ENCODE assay signal across 11 mouse cellular contexts in the genomic region with DNA sequence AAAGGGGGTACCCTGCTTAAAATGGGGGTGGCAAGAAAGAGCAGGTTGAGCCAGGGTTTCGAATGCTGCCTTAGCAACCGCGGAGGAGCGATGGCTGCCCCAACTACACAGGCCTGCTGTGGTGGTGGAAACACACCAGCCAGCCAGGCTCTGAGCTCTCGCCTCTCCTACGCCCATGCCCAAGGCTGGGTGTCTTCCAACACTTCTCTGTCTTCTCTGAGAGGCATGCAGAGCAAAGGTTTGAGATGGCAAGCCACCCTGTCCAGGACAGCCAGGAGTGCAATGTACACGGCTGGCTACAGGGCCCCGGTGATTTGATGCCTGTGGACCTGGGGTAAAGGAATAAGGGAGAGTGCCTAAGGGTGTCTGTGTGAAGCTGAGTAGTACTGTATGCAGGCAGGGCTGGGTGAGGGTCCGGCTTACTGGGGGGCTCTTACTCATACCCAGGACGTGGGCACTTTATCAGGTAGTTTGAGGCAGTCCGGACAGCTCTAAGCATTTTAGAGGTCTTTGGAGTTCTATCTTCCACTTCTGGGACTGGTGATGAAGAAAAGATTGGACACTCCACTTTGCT. TPM values are rescaled to one million over a fixed set of nuclear protein-coding genes. Genes with fewer than 3 reads are reported as not detected.
DNase-seq lines count a peak whose midpoint lies in the region; ATAC-seq and TF ChIP-seq lines count a peak whose summit lies in the region.
"Had no signal": no experiment of that assay in that cellular context is flagged by ENCODE, and none has a peak within 500 bp of the region (broad histone marks: within the 10 kb centered on the region; RNA-seq: fewer than 3 reads in every experiment).

No protein-coding gene starts in this region.

- no peak for TF ChIP-seq CTCF in stomach, postnatal 0 days (IDR thresholded peaks at IDR 0.05; ENCODE audit: low read depth)

- no peak overlapping the region for H3K27ac ChIP-seq in kidney, embryonic 16.5 days (ENCODE audit: low read length)
- no peak overlapping the region; the same call in 1 of the 2 replicates for H3K27ac ChIP-seq in stomach, embryonic 16.5 days (ENCODE audit: low read length)
- H3K27ac ChIP-seq in stomach, postnatal 0 days (replicated peaks): no peak overlapping the region

- no peak overlapping the region for H3K4me2 ChIP-seq in kidney, embryonic 16.5 days (replicated peaks; ENCODE audit: low read depth, low read length)
- 0 out of 2 replicates have a peak overlapping the region, but pooled peaks have one; percentile 9 for H3K4me2 ChIP-seq in stomach, embryonic 16.5 days (ENCODE audit: low read depth, low read length)
- no peak overlapping the region for H3K4me2 ChIP-seq in stomach, postnatal 0 days (replicated peaks; ENCODE audit: low read depth)

- TF ChIP-seq EP300 in stomach, postnatal 0 days (optimal IDR thresholded peaks at IDR 0.05): no peak

- no peak overlapping the region for H3K4me3 ChIP-seq in kidney, embryonic 16.5 days (ENCODE audit: low read length)
- H3K4me3 ChIP-seq in stomach, embryonic 16.5 days (replicated peaks; ENCODE audit: low read length): no peak overlapping the region
- no peak overlapping the region for H3K4me3 ChIP-seq in stomach, postnatal 0 days (ENCODE audit: low read depth, low read length)

- ATAC-seq in kidney, embryonic 16.5 days (ENCODE audit: low FRiP score, low TSS enrichment): no peak
- ATAC-seq in stomach, embryonic 16.5 days (ENCODE audit: insufficient read depth, low FRiP score): no peak
- no peak for ATAC-seq in stomach, postnatal 0 days (ENCODE audit: low FRiP score, low TSS enrichment)

- H3K9me3 ChIP-seq in kidney, embryonic 16.5 days (ENCODE audit: low read length): no peaks in the 10 kb centered on the region
- H3K9me3 ChIP-seq in stomach, embryonic 16.5 days (replicated peaks; ENCODE audit: control insufficient read depth, low read length): no peaks in the 10 kb centered on the region
- H3K9me3 ChIP-seq in stomach, postnatal 0 days (ENCODE audit: control insufficient read depth, low read length): no peaks in the 10 kb centered on the region

- peaks cover 20% of the 10 kb centered on the region for H3K4me1 ChIP-seq in kidney, embryonic 16.5 days (ENCODE audit: insufficient read depth, low read length)
- peaks cover 8% of the 10 kb centered on the region; the same call in 1 of the 2 replicates for H3K4me1 ChIP-seq in stomach, embryonic 16.5 days (ENCODE audit: control insufficient read depth, insufficient read depth, low read length)
- H3K4me1 ChIP-seq in stomach, postnatal 0 days (replicated peaks; ENCODE audit: control insufficient read depth, insufficient read depth): no peaks in the 10 kb centered on the region

- no peaks in the 10 kb centered on the region for H3K36me3 ChIP-seq in kidney, embryonic 16.5 days (ENCODE audit: insufficient read depth, low read length)
- H3K36me3 ChIP-seq in stomach, embryonic 16.5 days (ENCODE audit: control insufficient read depth, insufficient read depth, low read length): no peaks in the 10 kb centered on the region
- H3K36me3 ChIP-seq in stomach, postnatal 0 days (ENCODE audit: control insufficient read depth, insufficient read depth, low read length): no peaks in the 10 kb centered on the region

- peak; percentile 60 to 62 for DNase-seq in kidney, adult 8-10 months
- DNase-seq in stomach, postnatal 0 days (ENCODE audit: low spot score): no peak
- peak; percentile 67 for DNase-seq in induced T-regulatory cell, adult 2 months (ENCODE audit: low read depth)
- DNase-seq in thymus, postnatal 36 days: peak; percentile 54 to 57
- no peak for DNase-seq in cerebellum, postnatal 10 days
- no peak for DNase-seq in urinary bladder, postnatal 25 days (ENCODE audit: low spot score)
- DNase-seq: gastrocnemius, postnatal 25 days had no signal

- H3K9ac ChIP-seq in kidney, embryonic 16.5 days (replicated peaks; ENCODE audit: low read length): no peak overlapping the region
- no peak overlapping the region for H3K9ac ChIP-seq in stomach, embryonic 16.5 days (ENCODE audit: low read length)
- no peak overlapping the region for H3K9ac ChIP-seq in stomach, postnatal 0 days (ENCODE audit: low read length)

- 89% methylated on average over 11 of the region's 11 CpGs for WGBS in kidney, embryonic 16.5 days
- WGBS in stomach, embryonic 16.5 days: 92% methylated on average over 11 of the region's 11 CpGs
- 92% methylated on average over 11 of the region's 11 CpGs for WGBS in stomach, postnatal 0 days

- H3K27me3 ChIP-seq in kidney, embryonic 16.5 days (ENCODE audit: insufficient read depth, low read length): peaks cover 24% of the 10 kb centered on the region
- H3K27me3 ChIP-seq in stomach, embryonic 16.5 days (ENCODE audit: control insufficient read depth, insufficient read depth, low read length): peaks cover 24% of the 10 kb centered on the region
- H3K27me3 ChIP-seq in stomach, postnatal 0 days (ENCODE audit: control insufficient read depth, insufficient read depth, low read length): peaks cover 10% of the 10 kb centered on the region; the same call in 1 of the 2 replicates
- H3K27me3 ChIP-seq: Patski had no signal

RNA-seq across cellular contexts. Expression of a gene that starts 3.0 kb away (rescaled TPM):
- 2.4 and 3.4 TPM in 2 replicates for polyA plus RNA-seq in kidney, embryonic 16.5 days (2015; fragmentation: Nextera tagmentation; extraction: Ambion mirVana)
- 3.5 and 4.4 TPM in 2 replicates for polyA plus RNA-seq in stomach, embryonic 16.5 days (2015; fragmentation: Nextera tagmentation; extraction: Ambion mirVana)
- 0.86 and 1.1 TPM in 2 replicates for polyA plus RNA-seq in stomach, postnatal 0 days (2015; fragmentation: Nextera tagmentation; extraction: Ambion mirVana)

RNA-seq across cellular contexts. Expression of a gene that starts 34.5 kb away (rescaled TPM):
- 0.27 and 0.82 TPM in 2 replicates for polyA plus RNA-seq in kidney, embryonic 16.5 days (2015; fragmentation: Nextera tagmentation; extraction: Ambion mirVana)
- 0.67 and 0.83 TPM in 2 replicates for polyA plus RNA-seq in stomach, embryonic 16.5 days (2015; fragmentation: Nextera tagmentation; extraction: Ambion mirVana)
- 1.0 and 1.7 TPM in 2 replicates for polyA plus RNA-seq in stomach, postnatal 0 days (2015; fragmentation: Nextera tagmentation; extraction: Ambion mirVana)
- polyA plus RNA-seq: liver, adult 2 months had no signal

RNA-seq across cellular contexts. Expression of a gene that starts 41.6 kb away (rescaled TPM):
- polyA plus RNA-seq in kidney, embryonic 16.5 days (2015; fragmentation: Nextera tagmentation; extraction: Ambion mirVana): 11.3 and 11.8 TPM in 2 replicates
- polyA plus RNA-seq in stomach, embryonic 16.5 days (2015; fragmentation: Nextera tagmentation; extraction: Ambion mirVana): 6.3 and 7.9 TPM in 2 replicates
- 3.7 and 4.4 TPM in 2 replicates for polyA plus RNA-seq in stomach, postnatal 0 days (2015; fragmentation: Nextera tagmentation; extraction: Ambion mirVana)

RNA-seq across cellular contexts. Expression of a gene that starts 44.4 kb away (rescaled TPM):
- not detected in 2 replicates for polyA plus RNA-seq in kidney, embryonic 16.5 days (2015; fragmentation: Nextera tagmentation; extraction: Ambion mirVana)
- not detected in 2 replicates for polyA plus RNA-seq in stomach, embryonic 16.5 days (2015; fragmentation: Nextera tagmentation; extraction: Ambion mirVana)
- not detected in 2 replicates for polyA plus RNA-seq in stomach, postnatal 0 days (2015; fragmentation: Nextera tagmentation; extraction: Ambion mirVana)
- polyA plus RNA-seq: liver, adult 2 months; Patski had no signal

RNA-seq across cellular contexts. Expression of a gene that starts 57.8 kb away (rescaled TPM):
- 5.5 and 6.6 TPM in 2 replicates for polyA plus RNA-seq in kidney, embryonic 16.5 days (2015; fragmentation: Nextera tagmentation; extraction: Ambion mirVana)
- polyA plus RNA-seq in stomach, embryonic 16.5 days (2015; fragmentation: Nextera tagmentation; extraction: Ambion mirVana): 4.7 and 5.7 TPM in 2 replicates
- 3.8 and 4.1 TPM in 2 replicates for polyA plus RNA-seq in stomach, postnatal 0 days (2015; fragmentation: Nextera tagmentation; extraction: Ambion mirVana)

Comparison
In these comparisons a context has a peak if more than half of its experiments do, and no peak if none do; other contexts are left out.
1. DNase-seq: peak in kidney, adult 8-10 months (2 of 2), induced T-regulatory cell, adult 2 months (single experiment) and thymus, postnatal 36 days (2 of 2); none in stomach, postnatal 0 days (single experiment), cerebellum, postnatal 10 days (0 of 2) and urinary bladder, postnatal 25 days (single experiment).